Comparison of ENCODE assay signal across 31 mouse cellular contexts in genomic region chr19:60200294-60200693, GRCm38 (mm10). TPM values are rescaled to one million over a fixed set of nuclear protein-coding genes. Genes with fewer than 3 reads are reported as not detected.
DNase-seq lines count a peak whose midpoint lies in the region; ATAC-seq lines count a peak whose summit lies in the region.
"Had no signal": no experiment of that assay in that cellular context is flagged by ENCODE, and none has a peak within 500 bp of the region (broad histone marks: within the 10 kb centered on the region; RNA-seq: fewer than 3 reads in every experiment).

No protein-coding gene starts in this region.

- H3K27me3 ChIP-seq in embryonic facial prominence, embryonic 11.5 days (ENCODE audit: control insufficient read depth, insufficient read depth, low read length) = no peaks in the 10 kb centered on the region
- no peaks in the 10 kb centered on the region for H3K27me3 ChIP-seq in embryonic facial prominence, embryonic 10.5 days (replicated peaks; ENCODE audit: low read depth, poor library complexity, severe bottlenecking)
- H3K27me3 ChIP-seq in heart, embryonic 11.5 days (ENCODE audit: control insufficient read depth, insufficient read depth, low read length) = no peaks in the 10 kb centered on the region
- H3K27me3 ChIP-seq: hindbrain, embryonic 13.5 days; limb, embryonic 15.5 days; liver, embryonic 13.5 days; megakaryocyte, embryonic 14.5 days; neural tube, embryonic 15.5 days; Patski had no signal

- 23% methylated on average over 2 of the region's 2 CpGs for WGBS in embryonic facial prominence, embryonic 11.5 days
- WGBS in embryonic facial prominence, embryonic 10.5 days = 19% methylated on average over 2 of the region's 2 CpGs
- WGBS in heart, embryonic 11.5 days (ENCODE audit: insufficient replicate concordance) = 7% methylated on average over 2 of the region's 2 CpGs

- no peaks in the 10 kb centered on the region for H3K36me3 ChIP-seq in embryonic facial prominence, embryonic 11.5 days (replicated peaks; ENCODE audit: control insufficient read depth, insufficient read depth, low read depth, low read length)
- H3K36me3 ChIP-seq in embryonic facial prominence, embryonic 10.5 days (replicated peaks) = peaks cover 26% of the 10 kb centered on the region
- H3K36me3 ChIP-seq in heart, embryonic 11.5 days (ENCODE audit: control insufficient read depth, insufficient read depth, low read length) = no peaks in the 10 kb centered on the region
- H3K36me3 ChIP-seq: neural tube, embryonic 15.5 days had no signal

- no peak for ATAC-seq in embryonic facial prominence, embryonic 11.5 days (replicated peaks; ENCODE audit: insufficient number of reproducible peaks, low FRiP score, low TSS enrichment, low read depth)
- ATAC-seq in heart, embryonic 11.5 days (replicated peaks; ENCODE audit: insufficient number of reproducible peaks, low FRiP score, low TSS enrichment) = no peak
- ATAC-seq: intestine, embryonic 16.5 days; lung, postnatal 0 days; Patski had no signal

- H3K27ac ChIP-seq in embryonic facial prominence, embryonic 11.5 days (replicated peaks; ENCODE audit: low read depth, low read length) = no peak overlapping the region
- no peak overlapping the region for H3K27ac ChIP-seq in embryonic facial prominence, embryonic 10.5 days (replicated peaks)
- peak overlapping the region; percentile 54; the same call in 1 of the 2 replicates for H3K27ac ChIP-seq in heart, embryonic 11.5 days (ENCODE audit: low read depth, low read length)
- H3K27ac ChIP-seq: hindbrain, embryonic 13.5 days; kidney, postnatal 0 days; limb, embryonic 10.5 days; limb, embryonic 15.5 days; liver, embryonic 13.5 days; neural tube, embryonic 15.5 days; stomach, postnatal 0 days had no signal

- peak; percentile 33 for DNase-seq in embryonic facial prominence, embryonic 11.5 days (ENCODE audit: low spot score)
- DNase-seq in embryonic facial prominence, embryonic 10.5 days (ENCODE audit: low spot score) = no peak
- no peak for DNase-seq in heart, adult 9 months (ENCODE audit: low spot score in 2 of 2)
- peak; percentile 51 for DNase-seq in retina, postnatal 1 day
- no peak for DNase-seq in retina, embryonic 14.5 days (ENCODE audit: low spot score)
- no peak for DNase-seq in frontal cortex, postnatal 14 days (ENCODE audit: low spot score in 2 of 2)
- DNase-seq: adrenal gland, postnatal 14 days; cerebellum, adult 11-12 months; cerebellum, adult 9-11 months; gastrocnemius, postnatal 10 days; heart, postnatal 36 days; kidney, adult 8-10 months; layer of hippocampus, postnatal 36 days; liver, embryonic 13.5 days; lung, adult 18-20 months; lung, postnatal 4 days; right cerebral cortex, postnatal 4 days; thymus, adult 18-20 months; thymus, postnatal 25 days had no signal

- no peak overlapping the region for H3K4me2 ChIP-seq in embryonic facial prominence, embryonic 11.5 days (ENCODE audit: low read depth, low read length)
- no peak overlapping the region for H3K4me2 ChIP-seq in heart, embryonic 11.5 days
- H3K4me2 ChIP-seq: hindbrain, embryonic 13.5 days; limb, embryonic 15.5 days; liver, embryonic 13.5 days; neural tube, embryonic 15.5 days had no signal

- no peak overlapping the region for H3K4me3 ChIP-seq in embryonic facial prominence, embryonic 11.5 days (ENCODE audit: low read depth, low read length)
- no peak overlapping the region for H3K4me3 ChIP-seq in embryonic facial prominence, embryonic 10.5 days
- H3K4me3 ChIP-seq in heart, embryonic 11.5 days (ENCODE audit: low read depth, low read length) = no peak overlapping the region
- H3K4me3 ChIP-seq: hindbrain, embryonic 13.5 days; limb, embryonic 10.5 days; limb, embryonic 15.5 days; liver, embryonic 13.5 days; megakaryocyte, embryonic 14.5 days; neural tube, embryonic 15.5 days had no signal

- no peaks in the 10 kb centered on the region for H3K9me3 ChIP-seq in embryonic facial prominence, embryonic 11.5 days (replicated peaks; ENCODE audit: control insufficient read depth, low read length)
- H3K9me3 ChIP-seq in embryonic facial prominence, embryonic 10.5 days = no peaks in the 10 kb centered on the region
- no peaks in the 10 kb centered on the region for H3K9me3 ChIP-seq in heart, embryonic 11.5 days (replicated peaks; ENCODE audit: control insufficient read depth, low read length)
- H3K9me3 ChIP-seq: G1E; hindbrain, embryonic 13.5 days; limb, embryonic 10.5 days; limb, embryonic 15.5 days; liver, embryonic 13.5 days; megakaryocyte, embryonic 14.5 days; neural tube, embryonic 15.5 days had no signal

- H3K4me1 ChIP-seq in embryonic facial prominence, embryonic 11.5 days (ENCODE audit: control insufficient read depth, insufficient read depth, low read length) = no peaks in the 10 kb centered on the region
- H3K4me1 ChIP-seq in embryonic facial prominence, embryonic 10.5 days = peaks cover 13% of the 10 kb centered on the region
- peaks cover 14% of the 10 kb centered on the region for H3K4me1 ChIP-seq in heart, embryonic 11.5 days (ENCODE audit: control insufficient read depth, insufficient read depth, low read length)
- H3K4me1 ChIP-seq: liver, embryonic 13.5 days had no signal

- H3K9ac ChIP-seq in embryonic facial prominence, embryonic 11.5 days (replicated peaks; ENCODE audit: low read length) = no peak overlapping the region
- H3K9ac ChIP-seq in heart, embryonic 11.5 days (ENCODE audit: low read depth, low read length) = no peak overlapping the region
- H3K9ac ChIP-seq: hindbrain, embryonic 13.5 days; limb, embryonic 15.5 days; liver, embryonic 13.5 days; neural tube, embryonic 15.5 days had no signal

RNA-seq across cellular contexts. Expression of gene Fam204a, which starts 26.2 kb away (rescaled TPM):
- 71.1 and 77.6 TPM in 2 replicates for polyA plus RNA-seq in embryonic facial prominence, embryonic 11.5 days (2014; fragmentation: Nextera tagmentation; extraction: Ambion mirVana)
- 52.2 and 55.8 TPM in 2 replicates for polyA plus RNA-seq in embryonic facial prominence, embryonic 10.5 days (2016; fragmentation: Nextera tagmentation; extraction: Ambion mirVana)
- polyA plus RNA-seq in heart, embryonic 11.5 days (2014; fragmentation: Nextera tagmentation; extraction: Ambion mirVana) = 41.4 and 46.0 TPM in 2 replicates

Comparison
In these comparisons a context has a peak if more than half of its experiments do, and no peak if none do; other contexts are left out.
1. DNase-seq: peak in embryonic facial prominence, embryonic 11.5 days (single experiment) and retina, postnatal 1 day (single experiment); none in embryonic facial prominence, embryonic 10.5 days (single experiment), heart, adult 9 months (0 of 2), retina, embryonic 14.5 days (single experiment) and frontal cortex, postnatal 14 days (0 of 2).